Mouse (Mus musculus) bone marrow, adult 2 months (tissue): ENCODE measurements around the gene Helq. TPM values are rescaled to one million over a fixed set of nuclear protein-coding genes. Genes with fewer than 3 reads are reported as not detected.

ENCODE experiments used
- H3K27ac ChIP-seq: fragments of 200-500 bp; 2 replicates; pipeline ENCODE4 v1.5.1; 2012; ENCODE audit warnings: low read depth, mild to moderate bottlenecking, control low read depth, inconsistent platforms, low read length; ENCODE audit not compliant: control insufficient read depth, poor library complexity, insufficient read depth
- H3K4me1 ChIP-seq: fragments of 200-500 bp; 2 replicates; pipeline ENCODE4 v1.6.1; 2011; ENCODE audit warnings: low read length; ENCODE audit not compliant: control insufficient read depth, insufficient read depth
- H3K4me3 ChIP-seq: fragments of 200-500 bp; replicated peaks from 2 replicates; pipeline ENCODE3; 2011; ENCODE audit warnings: mild to moderate bottlenecking, low read depth, low read length, control low read depth; ENCODE audit not compliant: control insufficient read depth
- CTCF ChIP-seq: fragments of 200-500 bp; IDR thresholded peaks from 2 replicates; pipeline ENCODE4 v1.5.1; 2011; ENCODE audit warnings: low read length, control low read depth; ENCODE audit not compliant: control insufficient read depth, insufficient read depth
- POLR2A ChIP-seq: fragments of 200-500 bp; IDR thresholded peaks from 2 replicates; pipeline ENCODE4 v1.6.1; 2011; ENCODE audit warnings: low read depth, mild to moderate bottlenecking, control low read depth, low read length, borderline replicate concordance; ENCODE audit not compliant: control insufficient read depth
- WGBS: fragments of 180-500 bp; shearing (Covaris S2); methylation state at CpG from one replicate; pipeline ENCODE4 v1.1.7; 2018; 5-methylcytosine and 5-hydroxymethylcytosine counted together
- polyA plus RNA-seq: library from polyadenylated mRNA; stranded (reverse); fragments of >200 nt; gene quantifications from 2 replicates; pipeline ENCODE4 v1.2.4, GENCODE M21; 2011; ENCODE audit warnings: low replicate concordance; ENCODE audit not compliant: missing spikeins, insufficient read depth, insufficient read length

The Helq gene
- polyA plus RNA-seq, 1 experiment, result 50.7 TPM

- TF ChIP-seq CTCF (no peak), POLR2A (no peak)
- WGBS, result 90% methylated on average over 4 of the region's 4 CpGs
- H3K4me3 ChIP-seq, result no peak overlapping the region
- no peaks in the 10 kb centered on the region for H3K4me1 ChIP-seq
- no peak overlapping the region for H3K27ac ChIP-seq
These were observed 26.8 kb downstream of the Helq start for GRCm38 (mm10) chr5:100771575-100771974.

- WGBS, result 93% methylated on average over 7 of the region's 7 CpGs
- Histone ChIP-seq H3K4me1 (no peaks in the 10 kb centered on the region), H3K27ac (no peak overlapping the region), H3K4me3 (no peak overlapping the region)
- TF ChIP-seq POLR2A (no peak), CTCF (no peak)
These were observed 32.4 kb downstream of the Helq start for GRCm38 (mm10) chr5:100766026-100766425.

DNA sequence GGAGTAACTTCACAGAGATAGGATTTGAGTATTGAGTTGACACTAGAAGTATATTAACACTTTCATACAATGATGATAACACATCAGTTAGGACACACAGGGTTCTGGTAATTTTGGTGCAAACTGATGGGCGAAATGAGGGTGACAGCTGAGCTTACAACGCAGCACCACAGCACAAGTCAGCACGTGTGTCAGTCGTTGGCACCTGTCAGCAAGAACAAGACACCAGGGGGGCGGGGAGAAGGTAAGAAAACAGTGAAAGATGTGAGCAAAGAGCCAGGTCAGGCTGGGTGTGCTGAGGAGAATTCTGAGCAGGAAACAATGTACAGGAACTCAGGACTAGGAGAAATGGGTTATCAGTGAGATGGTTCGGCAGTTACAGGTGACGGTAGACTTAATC, 36.7 kb downstream of the Helq start:
- TF ChIP-seq POLR2A (no peak), CTCF (no peak)
- H3K4me1 ChIP-seq, result no peaks in the 10 kb centered on the region
- no peak overlapping the region for H3K27ac ChIP-seq
- 88% methylated on average over 7 of the region's 7 CpGs for WGBS
- no peak overlapping the region for H3K4me3 ChIP-seq

GRCm38 (mm10) chr5:100760049-100760663, 38.2 kb downstream of the Helq start:
- Histone ChIP-seq H3K27ac (no peak overlapping the region), H3K4me1 (no peaks in the 10 kb centered on the region), H3K4me3 (no peak overlapping the region)
- TF ChIP-seq POLR2A (no peak), CTCF (no peak)
- 91% methylated on average over 10 of the region's 10 CpGs for WGBS

- H3K4me3 ChIP-seq, result no peak overlapping the region
- H3K27ac ChIP-seq, result no peak overlapping the region
- H3K4me1 ChIP-seq, result no peaks in the 10 kb centered on the region
- 87% methylated on average over 5 of the region's 5 CpGs for whole genome bisulfite sequencing
- TF ChIP-seq CTCF (no peak), POLR2A (no peak)
These were observed 40.3 kb downstream of the Helq start for GRCm38 (mm10) chr5:100758121-100758520.

GRCm38 (mm10) chr5:100753407-100753806, 45.0 kb downstream of the Helq start:
- WGBS, result 37% methylated on average over 7 of the region's 7 CpGs
- peaks cover 2% of the 10 kb centered on the region; the same call in 1 of the 2 replicates for H3K4me1 ChIP-seq
- no peak overlapping the region for H3K4me3 ChIP-seq
- no peak overlapping the region for H3K27ac ChIP-seq
- TF ChIP-seq CTCF (no peak), POLR2A (no peak)

DNA sequence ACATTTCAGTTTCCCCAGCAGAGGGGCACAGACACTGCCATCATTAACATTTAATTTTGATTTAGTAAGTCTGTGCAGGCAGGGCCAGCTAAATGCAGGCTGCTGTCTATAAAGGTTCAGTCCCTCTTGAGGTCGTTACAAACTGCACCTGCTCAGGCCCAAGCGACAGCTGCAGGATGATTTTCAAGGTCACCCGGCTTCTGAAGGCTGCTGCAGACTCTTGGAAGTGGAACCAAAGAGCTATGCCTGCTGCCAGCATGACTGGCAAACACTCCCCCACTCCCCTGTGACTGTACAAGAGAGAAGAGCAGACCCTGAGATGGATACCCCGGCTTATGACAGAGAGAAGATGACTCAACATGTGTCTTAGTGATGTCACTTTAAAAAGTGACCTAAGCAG, 46.7 kb downstream of the Helq start:
- no peak for TF ChIP-seq POLR2A
- no peak for TF ChIP-seq CTCF
- Histone ChIP-seq H3K4me1 (peaks cover 2% of the 10 kb centered on the region; the same call in 1 of the 2 replicates), H3K27ac (peak overlapping the region; percentile 20; the same call in 1 of the 2 replicates), H3K4me3 (no peak overlapping the region)
- WGBS, result 54% methylated on average over 4 of the region's 4 CpGs

- Histone ChIP-seq H3K27ac (peak overlapping the region; percentile 34), H3K4me3 (no peak overlapping the region), H3K4me1 (peaks cover 2% of the 10 kb centered on the region; the same call in 1 of the 2 replicates)
- TF ChIP-seq POLR2A, result no peak
- TF ChIP-seq CTCF, result no peak
- 12% methylated on average over 10 of the region's 10 CpGs for WGBS
These were observed 47.7 kb downstream of the Helq start for GRCm38 (mm10) chr5:100750617-100751255.
